Mouse (Mus musculus): ENCODE results near the gene Mdm4.
A peak's percentile ranks its signal among the peaks of the same experiment; 100 is the strongest.

Gene Mdm4

GRCm38 (mm10) chr1:132945826-132946225 lies 84.5 kb downstream of the Mdm4 start:
- no peak for DNase-seq (ENCODE audit: low spot score in 2 of 2)

- peak; percentile 51 to 64 for DNase-seq (ENCODE audit: low spot score in 2 of 2)
Measured at GRCm38 (mm10) chr1:132938975-132939374, 91.4 kb downstream of the Mdm4 start.

GRCm38 (mm10) chr1:132937296-132938030 lies 92.9 kb downstream of the Mdm4 start:
- no peak for DNase-seq (ENCODE audit: low spot score in 2 of 2)

GRCm38 (mm10) chr1:132934856-132935255 lies 95.5 kb downstream of the Mdm4 start:
- peak; percentile 53 to 64 for DNase-seq (ENCODE audit: low spot score in 2 of 2)

GRCm38 (mm10) chr1:132932421-132932820 lies 97.9 kb downstream of the Mdm4 start:
- no peak for DNase-seq (ENCODE audit: low spot score in 2 of 2)

- DNase-seq (ENCODE audit: low spot score in 2 of 2), result no peak
Measured at GRCm38 (mm10) chr1:132930291-132930690, 100.1 kb downstream of the Mdm4 start.

- no peak for DNase-seq (ENCODE audit: low spot score in 2 of 2)
Measured at GRCm38 (mm10) chr1:132928907-132929250, 101.5 kb downstream of the Mdm4 start.

GRCm38 (mm10) chr1:132928032-132928906 lies 102.1 kb downstream of the Mdm4 start:
- DNase-seq (ENCODE audit: low spot score in 2 of 2), result no peak

GRCm38 (mm10) chr1:132925270-132925669 lies 105.1 kb downstream of the Mdm4 start:
- no peak for DNase-seq (ENCODE audit: low spot score in 2 of 2)

GRCm38 (mm10) chr1:132922257-132922656 lies 108.1 kb downstream of the Mdm4 start:
- no peak for DNase-seq (ENCODE audit: low spot score in 2 of 2)

GRCm38 (mm10) chr1:132921071-132921470 lies 109.3 kb downstream of the Mdm4 start:
- no peak for DNase-seq (ENCODE audit: low spot score in 2 of 2)

- no peak for DNase-seq (ENCODE audit: low spot score in 2 of 2)
Measured at GRCm38 (mm10) chr1:132919258-132919657, 111.1 kb downstream of the Mdm4 start.

GRCm38 (mm10) chr1:132918117-132918680 lies 112.2 kb downstream of the Mdm4 start:
- DNase-seq (ENCODE audit: low spot score in 2 of 2), result no peak

- no peak for DNase-seq (ENCODE audit: low spot score in 2 of 2)
Measured at GRCm38 (mm10) chr1:132917554-132917953, 112.8 kb downstream of the Mdm4 start.

- peak; percentile 56 to 61 for DNase-seq (ENCODE audit: low spot score in 2 of 2)
Measured at GRCm38 (mm10) chr1:132915849-132916493, 114.4 kb downstream of the Mdm4 start.

GRCm38 (mm10) chr1:132910414-132911041 lies 119.8 kb downstream of the Mdm4 start:
- no peak for DNase-seq (ENCODE audit: low spot score in 2 of 2)

- DNase-seq (ENCODE audit: low spot score in 2 of 2), result no peak
Measured at GRCm38 (mm10) chr1:132909951-132910350, 120.4 kb downstream of the Mdm4 start.

Measured in frontal cortex, postnatal 10 days (tissue).